Mouse (Mus musculus): ENCODE data around the gene B4galt3. TPM values are rescaled to one million over a fixed set of nuclear protein-coding genes. Genes with fewer than 3 reads are reported as not detected.

Gene B4galt3
- polyA plus RNA-seq, 1 experiment from 2014 or later, result 72.3 TPM

DNA sequence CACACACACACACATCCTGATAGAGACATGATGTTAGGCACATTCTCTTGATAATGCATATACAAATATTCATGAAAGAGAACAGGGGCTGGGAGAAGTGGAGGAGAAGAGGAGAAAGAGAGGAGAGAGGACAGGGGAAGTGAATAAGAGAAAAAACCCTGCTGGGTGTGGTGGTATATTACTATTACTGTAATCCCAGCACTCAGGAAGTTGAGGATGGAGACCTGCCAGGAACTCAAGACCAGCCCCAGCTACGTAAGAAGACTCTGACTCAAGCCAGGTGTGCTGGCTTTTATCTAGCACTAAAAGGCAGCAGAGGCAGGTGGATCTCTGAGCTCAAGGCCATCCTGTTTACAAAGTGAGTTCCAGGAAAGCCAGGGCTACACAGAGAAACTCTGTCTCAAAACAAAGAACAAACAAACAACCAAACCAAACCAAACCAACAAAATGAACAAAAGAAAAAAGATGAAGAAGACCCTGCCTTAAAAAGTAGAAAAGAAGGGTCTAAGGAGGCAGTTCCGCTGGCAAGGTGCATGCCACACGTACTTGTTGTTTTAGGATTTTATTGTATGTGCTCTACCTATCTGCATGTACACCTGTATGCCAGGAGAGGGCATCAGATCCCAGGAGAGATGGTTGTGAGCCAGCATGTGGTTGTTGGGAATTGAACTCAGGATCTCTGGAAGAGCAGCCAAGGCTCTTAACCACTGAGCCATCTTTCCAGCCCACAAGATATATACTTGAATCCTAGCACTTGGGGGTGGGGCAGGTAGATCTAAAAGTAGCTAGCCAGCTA, 6.3 kb upstream of the B4galt3 start:
- Histone ChIP-seq H3K36me3 (ENCODE audit: control insufficient read depth, insufficient read depth, low read length) (no peaks in the 10 kb centered on the region), H3K4me2 (ENCODE audit: low read depth, low read length, severe bottlenecking) (no peak overlapping the region), H3K4me3 (ENCODE audit: low read depth, low read length) (no peak overlapping the region), H3K9ac (ENCODE audit: low read length) (no peak overlapping the region), H3K27me3 (ENCODE audit: control insufficient read depth, insufficient read depth, low read length) (no peaks in the 10 kb centered on the region), H3K27ac (ENCODE audit: low read depth, low read length) (no peak overlapping the region), H3K9me3 (ENCODE audit: control insufficient read depth, low read length) (no peaks in the 10 kb centered on the region), H3K4me1 (replicated peaks; ENCODE audit: control insufficient read depth, insufficient read depth, low read length) (no peaks in the 10 kb centered on the region)
- DNase-seq (ENCODE audit: low spot score) (no peak), ATAC-seq (replicated peaks; ENCODE audit: low FRiP score) (no peak; the same call in 1 of the 2 replicates)
- WGBS, result 86% methylated on average over 3 of the region's 3 CpGs

GRCm38 (mm10) chr1:171265971-171266744, 4.0 kb upstream of the B4galt3 start:
- Histone ChIP-seq H3K4me1 (replicated peaks; ENCODE audit: control insufficient read depth, insufficient read depth, low read length) (peaks cover 5% of the 10 kb centered on the region; the same call in 1 of the 2 replicates), H3K36me3 (ENCODE audit: control insufficient read depth, insufficient read depth, low read length) (no peaks in the 10 kb centered on the region), H3K27me3 (ENCODE audit: control insufficient read depth, insufficient read depth, low read length) (no peaks in the 10 kb centered on the region), H3K4me2 (ENCODE audit: low read depth, low read length, severe bottlenecking) (no peak overlapping the region), H3K9ac (ENCODE audit: low read length) (no peak overlapping the region), H3K27ac (ENCODE audit: low read depth, low read length) (no peak overlapping the region), H3K9me3 (ENCODE audit: control insufficient read depth, low read length) (no peaks in the 10 kb centered on the region), H3K4me3 (ENCODE audit: low read depth, low read length) (no peak overlapping the region)
- WGBS, result 83% methylated on average over 4 of the region's 4 CpGs
- ATAC-seq (replicated peaks; ENCODE audit: low FRiP score) (no peak), DNase-seq (ENCODE audit: low spot score) (no peak)

DNA sequence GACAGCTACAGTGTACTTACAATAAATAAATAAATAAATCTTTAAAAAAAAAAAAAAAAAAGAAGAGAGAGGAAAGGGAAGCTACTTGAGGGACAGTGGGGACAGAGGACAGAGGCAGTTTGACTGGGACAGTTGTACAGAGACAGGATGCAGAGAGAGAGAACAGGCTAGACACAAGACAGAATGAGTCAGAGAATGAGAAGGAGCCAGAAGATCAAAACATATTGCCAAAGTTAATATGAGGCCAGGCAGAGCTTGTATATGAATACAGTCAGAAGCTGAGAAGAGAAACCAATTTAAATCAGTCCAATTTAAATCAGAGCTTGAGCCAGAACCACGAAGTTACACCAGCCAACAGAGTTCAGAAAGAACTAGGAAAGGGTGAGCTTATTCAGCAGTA, 1.8 kb upstream of the B4galt3 start:
- Histone ChIP-seq H3K4me2 (ENCODE audit: low read depth, low read length, severe bottlenecking) (no peak overlapping the region), H3K27ac (ENCODE audit: low read depth, low read length) (no peak overlapping the region), H3K9ac (ENCODE audit: low read length) (no peak overlapping the region), H3K36me3 (ENCODE audit: control insufficient read depth, insufficient read depth, low read length) (no peaks in the 10 kb centered on the region; the same call in 1 of the 2 replicates), H3K4me3 (ENCODE audit: low read depth, low read length) (no peak overlapping the region), H3K4me1 (replicated peaks; ENCODE audit: control insufficient read depth, insufficient read depth, low read length) (peaks cover 8% of the 10 kb centered on the region; the same call in 1 of the 2 replicates), H3K9me3 (ENCODE audit: control insufficient read depth, low read length) (no peaks in the 10 kb centered on the region), H3K27me3 (ENCODE audit: control insufficient read depth, insufficient read depth, low read length) (no peaks in the 10 kb centered on the region)
- WGBS, result 50% methylated on average over 1 of the region's 1 CpGs
- DNase-seq (ENCODE audit: low spot score) (no peak), ATAC-seq (replicated peaks; ENCODE audit: low FRiP score) (no peak)

- Histone ChIP-seq H3K4me1 (replicated peaks; ENCODE audit: control insufficient read depth, insufficient read depth, low read length) (peaks cover 8% of the 10 kb centered on the region; the same call in 1 of the 2 replicates), H3K9ac (ENCODE audit: low read length) (peak overlapping the region; percentile 81), H3K9me3 (ENCODE audit: control insufficient read depth, low read length) (no peaks in the 10 kb centered on the region), H3K27me3 (ENCODE audit: control insufficient read depth, insufficient read depth, low read length) (no peaks in the 10 kb centered on the region), H3K36me3 (ENCODE audit: control insufficient read depth, insufficient read depth, low read length) (no peaks in the 10 kb centered on the region; the same call in 1 of the 2 replicates), H3K4me3 (ENCODE audit: low read depth, low read length) (peak overlapping the region; percentile 65), H3K27ac (ENCODE audit: low read depth, low read length) (no peak overlapping the region), H3K4me2 (ENCODE audit: low read depth, low read length, severe bottlenecking) (peak overlapping the region; percentile 99)
- WGBS, result under 1% methylated on average over 19 of the region's 19 CpGs
- DNase-seq (ENCODE audit: low spot score), result no peak
- ATAC-seq (replicated peaks; ENCODE audit: low FRiP score), result peak; percentile 75; the same call in 1 of the 2 replicates
These were observed 409 bp downstream of the B4galt3 start for GRCm38 (mm10) chr1:171270573-171270900.

DNA sequence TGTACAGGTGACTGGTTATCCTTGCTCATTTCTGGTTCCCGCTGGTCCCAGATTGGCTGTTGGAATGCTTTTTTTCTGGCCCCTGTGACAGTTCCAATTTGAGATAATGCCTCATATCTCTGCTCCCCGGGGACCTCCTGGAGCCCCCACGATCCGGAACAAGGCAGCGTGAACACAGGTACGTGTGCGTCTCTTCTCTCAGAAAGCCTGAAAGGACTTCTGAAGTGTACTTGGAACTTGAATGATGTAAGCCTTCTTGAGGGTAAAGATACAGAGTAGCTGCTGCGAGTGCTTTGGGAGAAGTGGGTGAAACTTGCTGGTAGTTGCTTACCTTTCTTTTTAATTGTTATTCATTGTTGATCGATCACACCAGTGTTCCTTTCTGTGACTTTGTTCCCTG, 1.1 kb downstream of the B4galt3 start:
- peak overlapping the region; percentile 99 for H3K4me2 ChIP-seq (ENCODE audit: low read depth, low read length, severe bottlenecking)
- H3K36me3 ChIP-seq (ENCODE audit: control insufficient read depth, insufficient read depth, low read length), result peaks cover 5% of the 10 kb centered on the region; the same call in 1 of the 2 replicates
- H3K4me3 ChIP-seq (ENCODE audit: low read depth, low read length), result peak overlapping the region; percentile 65
- DNase-seq (ENCODE audit: low spot score) (no peak), ATAC-seq (replicated peaks; ENCODE audit: low FRiP score) (no peak)
- H3K9ac ChIP-seq (ENCODE audit: low read length), result peak overlapping the region; percentile 81
- H3K4me1 ChIP-seq (replicated peaks; ENCODE audit: control insufficient read depth, insufficient read depth, low read length), result peaks cover 8% of the 10 kb centered on the region; the same call in 1 of the 2 replicates
- no peaks in the 10 kb centered on the region for H3K27me3 ChIP-seq (ENCODE audit: control insufficient read depth, insufficient read depth, low read length)
- WGBS, result 58% methylated on average over 9 of the region's 9 CpGs
- H3K9me3 ChIP-seq (ENCODE audit: control insufficient read depth, low read length), result no peaks in the 10 kb centered on the region
- no peak overlapping the region for H3K27ac ChIP-seq (ENCODE audit: low read depth, low read length)

- 78% methylated on average over 10 of the region's 10 CpGs for WGBS
- Histone ChIP-seq H3K27me3 (ENCODE audit: control insufficient read depth, insufficient read depth, low read length) (no peaks in the 10 kb centered on the region), H3K4me1 (replicated peaks; ENCODE audit: control insufficient read depth, insufficient read depth, low read length) (peaks cover 8% of the 10 kb centered on the region; the same call in 1 of the 2 replicates), H3K4me3 (ENCODE audit: low read depth, low read length) (no peak overlapping the region), H3K9ac (ENCODE audit: low read length) (no peak overlapping the region), H3K4me2 (ENCODE audit: low read depth, low read length, severe bottlenecking) (no peak overlapping the region), H3K36me3 (ENCODE audit: control insufficient read depth, insufficient read depth, low read length) (peaks cover 9% of the 10 kb centered on the region; the same call in 1 of the 2 replicates), H3K9me3 (ENCODE audit: control insufficient read depth, low read length) (no peaks in the 10 kb centered on the region), H3K27ac (ENCODE audit: low read depth, low read length) (no peak overlapping the region)
- DNase-seq (ENCODE audit: low spot score) (no peak), ATAC-seq (replicated peaks; ENCODE audit: low FRiP score) (no peak)
These were observed 1.5 kb downstream of the B4galt3 start for GRCm38 (mm10) chr1:171271622-171272021.

- no peak overlapping the region for H3K9ac ChIP-seq (ENCODE audit: low read length)
- ATAC-seq (replicated peaks; ENCODE audit: low FRiP score), result no peak
- peaks cover 10% of the 10 kb centered on the region; the same call in 1 of the 2 replicates for H3K36me3 ChIP-seq (ENCODE audit: control insufficient read depth, insufficient read depth, low read length)
- peaks cover 8% of the 10 kb centered on the region; the same call in 1 of the 2 replicates for H3K4me1 ChIP-seq (replicated peaks; ENCODE audit: control insufficient read depth, insufficient read depth, low read length)
- 90% methylated on average over 3 of the region's 3 CpGs for WGBS
- H3K27me3 ChIP-seq (ENCODE audit: control insufficient read depth, insufficient read depth, low read length), result no peaks in the 10 kb centered on the region
- DNase-seq (ENCODE audit: low spot score), result no peak
- no peak overlapping the region for H3K4me3 ChIP-seq (ENCODE audit: low read depth, low read length)
- H3K9me3 ChIP-seq (ENCODE audit: control insufficient read depth, low read length), result no peaks in the 10 kb centered on the region
- no peak overlapping the region for H3K27ac ChIP-seq (ENCODE audit: low read depth, low read length)
- no peak overlapping the region for H3K4me2 ChIP-seq (ENCODE audit: low read depth, low read length, severe bottlenecking)
These were observed 2.0 kb downstream of the B4galt3 start for GRCm38 (mm10) chr1:171272086-171272485.

GRCm38 (mm10) chr1:171274171-171274570, 4.0 kb downstream of the B4galt3 start:
- ATAC-seq (replicated peaks; ENCODE audit: low FRiP score), result no peak
- whole genome bisulfite sequencing, result 93% methylated on average over 12 of the region's 12 CpGs
- peaks cover 10% of the 10 kb centered on the region; the same call in 1 of the 2 replicates for H3K36me3 ChIP-seq (ENCODE audit: control insufficient read depth, insufficient read depth, low read length)

More at GRCm38 (mm10) chr1:171274171-171274570, 4.0 kb downstream of the B4galt3 start:
- H3K4me3 ChIP-seq (ENCODE audit: low read depth, low read length), result no peak overlapping the region
- H3K9me3 ChIP-seq (ENCODE audit: control insufficient read depth, low read length), result no peaks in the 10 kb centered on the region
- no peak overlapping the region for H3K9ac ChIP-seq (ENCODE audit: low read length)
- DNase-seq (ENCODE audit: low spot score), result peak; percentile 18
- H3K4me1 ChIP-seq (replicated peaks; ENCODE audit: control insufficient read depth, insufficient read depth, low read length), result peaks cover 8% of the 10 kb centered on the region; the same call in 1 of the 2 replicates
- no peak overlapping the region for H3K27ac ChIP-seq (ENCODE audit: low read depth, low read length)
- H3K4me2 ChIP-seq (ENCODE audit: low read depth, low read length, severe bottlenecking), result no peak overlapping the region
- no peaks in the 10 kb centered on the region for H3K27me3 ChIP-seq (ENCODE audit: control insufficient read depth, insufficient read depth, low read length)
